Mouse (Mus musculus): ENCODE results near the gene Kitl. TPM values are rescaled to one million over a fixed set of nuclear protein-coding genes. Genes with fewer than 3 reads are reported as not detected.

Gene Kitl
- polyA plus RNA-seq, 1 experiment, result 10.3 TPM

DNA sequence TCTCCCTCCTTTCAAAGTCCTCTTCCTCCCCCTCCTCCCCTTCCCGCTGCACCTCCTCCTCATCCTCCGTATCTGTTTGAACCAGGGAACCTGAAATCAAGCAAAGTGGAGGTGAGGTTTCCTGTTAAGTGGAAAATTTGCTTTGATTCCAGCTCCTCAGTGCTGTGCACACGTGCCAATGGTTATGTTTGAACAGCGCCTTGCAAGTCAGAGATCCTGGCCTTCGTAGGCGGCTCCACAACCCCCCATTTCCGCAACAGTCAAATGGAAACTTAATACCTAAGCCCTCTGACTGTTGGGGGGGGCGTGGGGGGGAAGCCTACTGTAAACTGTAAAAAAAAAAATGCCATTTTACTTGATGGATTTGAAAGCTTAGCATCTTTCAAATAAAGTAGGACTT, 10.2 kb downstream of the Kitl start:
- no peaks in the 10 kb centered on the region for H3K27me3 ChIP-seq (replicated peaks; ENCODE audit: control insufficient read depth, insufficient read depth, low read length)
- H3K4me3 ChIP-seq (ENCODE audit: insufficient read depth, low read depth, low read length), result no peak overlapping the region
- H3K36me3 ChIP-seq (ENCODE audit: control insufficient read depth, insufficient read depth, low read length), result no peaks in the 10 kb centered on the region
- DNase-seq, result no peak
- H3K4me1 ChIP-seq (ENCODE audit: control insufficient read depth, insufficient read depth, low read length), result no peaks in the 10 kb centered on the region; the same call in 1 of the 2 replicates
- 57% methylated on average over 8 of the region's 8 CpGs for WGBS
- no peak for TF ChIP-seq POLR2A (IDR thresholded peaks at IDR 0.05; ENCODE audit: low read depth, low read length)
- TF ChIP-seq CTCF (conservative IDR thresholded peaks at IDR 0.05; ENCODE audit: insufficient read depth, insufficient read length, low read depth, low read length), result no peak
- no peak overlapping the region for H3K27ac ChIP-seq (ENCODE audit: insufficient read depth, low read depth, low read length)

DNA sequence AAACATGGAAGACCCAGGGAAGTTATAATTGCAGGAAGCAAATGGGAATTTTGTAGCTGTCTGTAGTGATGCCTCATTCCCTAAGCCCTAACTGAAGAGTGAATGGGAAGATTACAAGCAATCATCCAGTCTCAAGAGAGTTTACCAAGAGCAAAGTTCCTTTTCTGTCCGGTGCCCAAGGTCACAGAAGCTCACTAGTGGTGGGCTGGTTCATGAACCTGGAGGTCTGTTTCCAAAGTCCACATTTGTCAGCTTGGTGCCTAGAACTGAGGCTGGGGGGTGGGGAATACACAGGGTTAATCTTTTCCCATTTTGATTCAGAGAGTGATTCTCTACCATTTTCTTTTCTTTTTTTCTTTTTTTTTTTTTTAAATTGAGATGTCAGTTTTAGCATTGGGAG, 11.3 kb downstream of the Kitl start:
- no peak overlapping the region for H3K4me3 ChIP-seq (ENCODE audit: insufficient read depth, low read depth, low read length)
- no peak overlapping the region for H3K27ac ChIP-seq (ENCODE audit: insufficient read depth, low read depth, low read length)
- no peaks in the 10 kb centered on the region for H3K36me3 ChIP-seq (ENCODE audit: control insufficient read depth, insufficient read depth, low read length)
- H3K4me1 ChIP-seq (ENCODE audit: control insufficient read depth, insufficient read depth, low read length), result no peaks in the 10 kb centered on the region; the same call in 1 of the 2 replicates
- no peak for TF ChIP-seq POLR2A (IDR thresholded peaks at IDR 0.05; ENCODE audit: low read depth, low read length)
- TF ChIP-seq CTCF (conservative IDR thresholded peaks at IDR 0.05; ENCODE audit: insufficient read depth, insufficient read length, low read depth, low read length), result no peak
- H3K27me3 ChIP-seq (replicated peaks; ENCODE audit: control insufficient read depth, insufficient read depth, low read length), result no peaks in the 10 kb centered on the region
- WGBS, result 57% methylated on average over 1 of the region's 1 CpGs
- DNase-seq, result peak; percentile 42

DNA sequence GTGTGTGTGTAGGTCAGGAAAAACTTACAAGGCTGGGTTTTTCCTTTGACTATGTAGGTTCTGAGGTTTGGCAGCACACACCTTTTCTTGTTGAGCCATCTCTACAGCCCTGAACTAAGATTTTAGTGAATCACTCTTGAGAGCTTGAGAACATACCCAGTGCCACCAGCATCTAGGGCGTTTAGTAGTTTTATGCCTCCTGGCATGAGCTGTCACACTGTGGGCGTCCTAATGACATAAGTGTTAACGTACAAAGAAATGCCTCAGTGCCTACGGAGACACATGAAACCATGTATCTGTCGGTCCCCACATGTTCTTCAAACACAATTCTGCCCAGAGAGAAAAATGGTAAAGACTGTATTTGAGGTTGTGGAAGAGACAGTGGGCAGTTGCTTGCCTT, 15.0 kb downstream of the Kitl start:
- WGBS, result 84% methylated on average over 5 of the region's 5 CpGs
- H3K27me3 ChIP-seq (replicated peaks; ENCODE audit: control insufficient read depth, insufficient read depth, low read length), result no peaks in the 10 kb centered on the region
- no peak for TF ChIP-seq CTCF (conservative IDR thresholded peaks at IDR 0.05; ENCODE audit: insufficient read depth, insufficient read length, low read depth, low read length)
- TF ChIP-seq POLR2A (IDR thresholded peaks at IDR 0.05; ENCODE audit: low read depth, low read length), result no peak
- no peak overlapping the region for H3K27ac ChIP-seq (ENCODE audit: insufficient read depth, low read depth, low read length)
- H3K4me3 ChIP-seq (ENCODE audit: insufficient read depth, low read depth, low read length), result no peak overlapping the region
- H3K36me3 ChIP-seq (ENCODE audit: control insufficient read depth, insufficient read depth, low read length), result no peaks in the 10 kb centered on the region
- no peak for DNase-seq
- no peaks in the 10 kb centered on the region; the same call in 1 of the 2 replicates for H3K4me1 ChIP-seq (ENCODE audit: control insufficient read depth, insufficient read depth, low read length)

GRCm38 (mm10) chr10:100030980-100031516, 15.6 kb downstream of the Kitl start:
- no peak overlapping the region for H3K27ac ChIP-seq (ENCODE audit: insufficient read depth, low read depth, low read length)
- no peak for DNase-seq

DNA sequence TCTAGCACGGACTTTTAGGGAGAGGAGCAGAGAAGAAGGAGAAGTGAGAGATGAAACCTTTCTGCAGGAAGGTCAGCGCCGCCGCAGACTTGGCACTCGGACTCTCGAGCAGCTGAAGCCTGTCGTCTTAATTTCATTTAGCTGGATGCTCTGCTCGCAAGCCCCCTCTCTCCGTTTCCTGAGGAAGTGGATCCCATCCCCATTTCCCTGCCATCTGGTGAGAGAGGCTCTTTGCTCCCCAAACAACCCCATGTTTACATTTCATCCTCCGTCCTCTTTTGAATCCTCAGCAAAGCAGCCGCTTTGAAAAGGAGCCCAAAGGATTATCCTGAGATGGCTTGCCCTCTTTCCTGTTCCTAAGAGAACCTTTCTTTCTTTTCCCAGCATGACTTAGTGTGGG, 16.2 kb downstream of the Kitl start:
- no peak for DNase-seq
- Histone ChIP-seq H3K27me3 (replicated peaks; ENCODE audit: control insufficient read depth, insufficient read depth, low read length) (no peaks in the 10 kb centered on the region), H3K36me3 (ENCODE audit: control insufficient read depth, insufficient read depth, low read length) (no peaks in the 10 kb centered on the region), H3K4me1 (ENCODE audit: control insufficient read depth, insufficient read depth, low read length) (no peaks in the 10 kb centered on the region; the same call in 1 of the 2 replicates), H3K27ac (ENCODE audit: insufficient read depth, low read depth, low read length) (no peak overlapping the region), H3K4me3 (ENCODE audit: insufficient read depth, low read depth, low read length) (no peak overlapping the region)
- TF ChIP-seq CTCF (conservative IDR thresholded peaks at IDR 0.05; ENCODE audit: insufficient read depth, insufficient read length, low read depth, low read length), result no peak
- no peak for TF ChIP-seq POLR2A (IDR thresholded peaks at IDR 0.05; ENCODE audit: low read depth, low read length)
- WGBS, result 33% methylated on average over 11 of the region's 11 CpGs

More at GRCm38 (mm10) chr10:100030980-100031516, 15.6 kb downstream of the Kitl start:
- Histone ChIP-seq H3K36me3 (ENCODE audit: control insufficient read depth, insufficient read depth, low read length) (no peaks in the 10 kb centered on the region), H3K27me3 (replicated peaks; ENCODE audit: control insufficient read depth, insufficient read depth, low read length) (no peaks in the 10 kb centered on the region), H3K4me3 (ENCODE audit: insufficient read depth, low read depth, low read length) (no peak overlapping the region), H3K4me1 (ENCODE audit: control insufficient read depth, insufficient read depth, low read length) (no peaks in the 10 kb centered on the region; the same call in 1 of the 2 replicates)
- WGBS, result 71% methylated on average over 12 of the region's 12 CpGs
- TF ChIP-seq CTCF (conservative IDR thresholded peaks at IDR 0.05; ENCODE audit: insufficient read depth, insufficient read length, low read depth, low read length) (no peak), POLR2A (IDR thresholded peaks at IDR 0.05; ENCODE audit: low read depth, low read length) (no peak)

- H3K4me3 ChIP-seq (ENCODE audit: insufficient read depth, low read depth, low read length), result no peak overlapping the region
- H3K27ac ChIP-seq (ENCODE audit: insufficient read depth, low read depth, low read length), result no peak overlapping the region
- H3K4me1 ChIP-seq (ENCODE audit: control insufficient read depth, insufficient read depth, low read length), result no peaks in the 10 kb centered on the region
- no peak for DNase-seq
- no peak for TF ChIP-seq POLR2A (IDR thresholded peaks at IDR 0.05; ENCODE audit: low read depth, low read length)
- TF ChIP-seq CTCF (conservative IDR thresholded peaks at IDR 0.05; ENCODE audit: insufficient read depth, insufficient read length, low read depth, low read length), result no peak
- no peaks in the 10 kb centered on the region for H3K27me3 ChIP-seq (replicated peaks; ENCODE audit: control insufficient read depth, insufficient read depth, low read length)
- 70% methylated on average over 3 of the region's 3 CpGs for WGBS
- no peaks in the 10 kb centered on the region for H3K36me3 ChIP-seq (ENCODE audit: control insufficient read depth, insufficient read depth, low read length)
Measured at GRCm38 (mm10) chr10:100032566-100032965, 17.1 kb downstream of the Kitl start.

- peaks cover 3% of the 10 kb centered on the region; the same call in 1 of the 2 replicates for H3K4me1 ChIP-seq (ENCODE audit: control insufficient read depth, insufficient read depth, low read length)
- no peaks in the 10 kb centered on the region for H3K36me3 ChIP-seq (ENCODE audit: control insufficient read depth, insufficient read depth, low read length)
- DNase-seq, result no peak
- H3K27ac ChIP-seq (ENCODE audit: insufficient read depth, low read depth, low read length), result no peak overlapping the region
- H3K27me3 ChIP-seq (replicated peaks; ENCODE audit: control insufficient read depth, insufficient read depth, low read length), result no peaks in the 10 kb centered on the region
- H3K4me3 ChIP-seq (ENCODE audit: insufficient read depth, low read depth, low read length), result no peak overlapping the region
- TF ChIP-seq CTCF (conservative IDR thresholded peaks at IDR 0.05; ENCODE audit: insufficient read depth, insufficient read length, low read depth, low read length), result no peak
- TF ChIP-seq POLR2A (IDR thresholded peaks at IDR 0.05; ENCODE audit: low read depth, low read length), result no peak
- 59% methylated on average over 4 of the region's 4 CpGs for WGBS
Measured at GRCm38 (mm10) chr10:100036021-100036420, 20.6 kb downstream of the Kitl start.

Data from kidney, adult 2 months (tissue).